Mouse (Mus musculus) thymus, postnatal 4 days (tissue): ENCODE results near the gene Aarsd1.
"Not testable (repeated sequence)": the region's sequence is repeated elsewhere in the genome, so short reads cannot be mapped to it uniquely, and the experiment has no call there.

ENCODE experiments used
- DNase-seq: peaks from one replicate; pipeline ENCODE4 v3.0.0; 2021

The Aarsd1 gene

DNA sequence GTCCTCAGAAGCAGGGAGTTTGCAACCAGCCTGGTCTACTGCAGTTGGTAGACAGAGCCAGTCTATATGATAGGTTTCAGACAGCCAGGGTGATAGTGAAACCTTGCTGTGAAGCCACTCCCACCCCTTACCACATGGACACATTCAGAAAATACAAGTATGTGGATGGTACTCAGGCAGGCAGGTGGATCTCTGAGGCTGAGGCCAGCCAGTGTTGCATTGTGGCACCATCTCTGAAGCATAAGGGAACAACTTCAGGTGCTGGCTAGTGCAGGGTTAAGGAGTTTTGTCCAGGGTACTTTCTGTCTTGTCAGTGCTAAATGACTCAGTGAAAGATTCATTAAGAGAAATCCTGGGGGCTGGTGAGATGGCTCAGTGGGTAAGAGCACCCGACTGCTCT is 28.9 kb upstream of the Aarsd1 start:
- DNase-seq, result no peak

DNA sequence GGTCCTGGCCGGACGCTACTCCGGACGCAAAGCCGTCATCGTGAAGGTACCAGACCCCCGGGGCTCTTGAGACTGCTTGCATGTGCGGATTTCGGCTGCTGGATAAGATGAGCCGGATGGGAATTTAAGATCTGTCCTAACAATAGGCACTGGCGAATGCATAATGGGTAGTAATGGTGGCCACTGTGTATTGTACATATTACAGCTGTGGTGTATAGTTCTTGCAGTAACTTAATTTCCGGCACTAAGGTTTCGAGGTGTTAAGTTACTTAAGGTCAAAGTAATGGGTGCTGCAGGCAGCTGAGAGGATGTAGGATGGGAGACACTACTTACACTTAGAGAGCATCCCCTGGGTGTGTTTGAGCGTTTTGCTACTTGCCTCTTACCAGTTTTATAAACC is 25.3 kb upstream of the Aarsd1 start:
- no peak for DNase-seq

DNA sequence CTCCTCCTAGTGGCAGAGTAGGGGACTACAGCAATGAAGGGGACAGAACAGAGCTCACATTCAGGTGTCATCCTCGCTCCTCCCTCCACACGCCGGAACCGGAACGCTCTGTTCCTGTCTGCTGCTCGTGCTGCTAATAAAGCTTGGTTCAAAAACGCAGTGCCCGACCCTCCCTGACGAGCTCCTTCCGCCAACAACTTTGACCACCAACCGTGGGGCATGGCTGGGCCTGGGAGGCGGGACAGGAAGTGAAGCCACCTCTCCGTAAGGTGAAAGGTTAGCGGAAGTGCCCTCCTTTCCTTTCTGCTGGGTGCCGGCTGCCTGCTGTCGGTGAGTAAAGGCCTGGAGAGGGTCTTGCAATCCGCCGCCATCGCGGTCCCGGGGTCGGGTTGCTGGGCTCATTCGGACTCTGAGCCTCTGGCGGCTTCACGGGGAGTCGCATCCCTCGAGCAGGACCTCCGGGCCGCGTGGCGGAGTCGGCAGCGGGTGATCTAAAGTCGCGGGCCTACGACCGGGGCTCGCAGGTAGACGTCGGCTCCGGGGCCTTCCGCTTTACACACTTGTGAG is 24.8 kb upstream of the Aarsd1 start, which contains the start of gene Rpl27:
Rpl27 (plus strand) TSS at position 172 of the 567 bp plus-strand sequence.
- DNase-seq, result peak; percentile 93

DNA sequence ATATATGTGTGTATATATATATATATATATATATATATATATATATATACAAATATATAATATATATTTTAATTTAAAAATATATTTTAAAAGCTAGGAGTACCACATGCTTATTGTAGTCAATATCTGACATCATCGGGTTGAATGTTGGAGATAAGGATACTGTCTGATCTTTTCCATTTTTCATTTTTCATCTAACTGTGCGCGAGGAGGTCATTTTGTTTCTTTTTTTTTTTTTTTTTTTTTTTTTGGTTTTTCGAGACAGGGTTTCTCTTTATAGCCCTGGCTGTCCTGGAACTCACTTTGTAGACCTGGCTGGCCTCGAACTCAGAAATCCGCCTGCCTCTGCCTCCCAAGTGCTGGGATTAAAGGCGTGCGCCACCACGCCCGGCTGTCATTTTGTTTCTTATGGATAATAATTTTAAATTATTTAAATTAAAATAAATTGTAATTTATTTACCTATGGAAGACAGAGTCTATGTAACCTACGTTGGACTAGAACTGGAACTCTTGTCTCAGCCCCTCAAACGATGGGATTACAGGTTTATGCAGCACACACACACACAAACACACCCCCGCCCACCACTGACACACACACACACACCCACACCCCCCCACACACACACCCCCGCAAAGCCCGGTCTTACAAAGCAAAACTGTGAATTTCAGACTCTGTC is 24.2 kb upstream of the Aarsd1 start:
- DNase-seq, result not testable (repeated sequence)

DNA sequence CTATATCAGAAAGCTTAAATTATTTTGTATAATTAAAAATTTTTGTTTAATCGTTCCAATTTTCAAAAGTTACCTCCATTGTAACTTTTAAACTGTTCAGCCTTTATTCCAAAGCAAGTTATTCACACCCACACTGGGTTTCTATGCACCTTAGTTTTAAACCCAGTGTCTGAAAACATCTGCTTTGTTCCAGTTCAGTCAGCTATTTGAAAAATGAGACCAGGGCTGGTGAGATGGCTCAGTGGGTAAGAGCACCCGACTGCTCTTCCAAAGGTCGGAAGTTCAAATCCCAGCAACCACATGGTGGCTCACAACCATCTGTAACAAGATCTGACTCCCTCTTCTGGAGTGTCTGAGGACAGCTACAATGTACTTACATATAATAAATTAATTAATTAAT is 20.6 kb upstream of the Aarsd1 start:
- DNase-seq, result not testable (repeated sequence)

DNA sequence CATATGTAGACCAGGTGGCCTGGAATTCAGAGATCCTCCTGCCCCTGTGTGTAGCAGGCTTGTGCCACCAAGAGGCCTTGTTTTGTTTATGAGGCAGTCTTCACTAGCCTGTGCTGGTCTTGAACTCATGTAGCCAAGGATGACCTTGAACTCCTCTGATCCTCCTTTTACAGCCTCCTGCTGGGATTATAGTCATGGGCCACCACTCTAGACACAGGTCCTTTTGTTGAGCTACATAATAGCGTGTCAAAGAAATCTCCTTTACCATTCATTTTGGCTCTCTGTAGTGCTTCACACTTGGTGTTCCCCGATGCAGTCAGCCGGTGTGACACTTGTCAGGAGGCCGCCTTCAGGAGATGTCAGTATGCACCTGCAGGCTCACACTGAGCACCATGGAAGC is 19.5 kb upstream of the Aarsd1 start:
- DNase-seq, result no peak

DNA sequence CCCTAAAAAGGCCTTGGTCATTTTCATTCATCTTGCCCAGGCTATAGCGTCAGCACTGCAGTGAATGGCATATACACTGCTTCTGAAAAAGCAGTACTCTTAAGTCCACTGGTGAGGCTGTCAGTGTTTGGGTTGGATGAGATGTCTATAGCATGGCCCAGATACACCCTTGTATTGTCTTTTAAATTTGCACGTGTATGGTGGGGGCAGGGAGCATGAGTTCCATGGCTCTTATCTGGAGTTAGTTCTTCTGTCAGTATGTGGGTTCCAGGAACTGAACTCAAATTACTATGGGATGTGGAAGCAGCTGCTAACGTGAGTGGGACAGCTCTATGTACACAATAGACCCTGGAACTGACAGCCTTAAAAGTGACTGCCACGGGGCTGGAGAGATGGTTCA is 18.4 kb upstream of the Aarsd1 start:
- no peak for DNase-seq

DNA sequence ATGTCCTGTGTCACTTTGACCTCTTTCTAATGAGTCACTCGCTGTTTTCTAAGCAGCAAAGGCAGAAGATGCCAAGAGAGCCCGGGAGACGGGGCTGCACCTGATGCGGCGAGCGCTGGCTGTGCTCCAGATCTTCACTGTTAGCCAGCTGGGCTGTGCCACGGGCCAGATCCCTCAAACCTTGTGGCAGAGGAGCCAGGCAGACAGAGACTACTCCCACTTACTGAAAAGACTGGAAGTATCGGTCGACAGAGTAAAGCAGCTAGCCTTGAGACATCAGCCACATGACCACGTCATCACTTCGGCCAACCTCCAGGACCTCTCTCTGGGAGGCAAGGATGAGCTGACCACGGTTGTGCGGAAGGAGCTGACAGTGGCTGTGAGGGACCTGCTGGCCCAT is 16.0 kb upstream of the Aarsd1 start:
- no peak for DNase-seq

DNA sequence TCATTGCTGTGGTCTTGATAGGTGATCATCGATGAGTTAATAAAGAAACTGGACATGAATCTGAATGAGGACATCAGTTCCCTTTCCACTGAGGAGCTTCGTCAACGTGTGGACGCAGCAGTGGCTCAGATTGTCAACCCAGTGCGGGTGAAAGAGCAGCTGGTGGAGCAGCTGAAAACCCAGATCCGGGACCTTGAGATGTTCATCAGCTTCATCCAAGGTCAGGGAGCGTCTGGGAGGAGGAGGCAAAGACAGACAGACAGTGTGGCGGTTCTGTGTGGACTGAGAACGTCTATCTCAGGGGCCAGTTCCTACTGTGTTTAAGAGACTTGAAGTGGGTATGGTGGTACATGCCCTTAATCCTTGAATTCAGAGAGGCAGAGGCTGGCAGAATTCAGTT is 13.9 kb upstream of the Aarsd1 start:
- DNase-seq, result no peak

DNA sequence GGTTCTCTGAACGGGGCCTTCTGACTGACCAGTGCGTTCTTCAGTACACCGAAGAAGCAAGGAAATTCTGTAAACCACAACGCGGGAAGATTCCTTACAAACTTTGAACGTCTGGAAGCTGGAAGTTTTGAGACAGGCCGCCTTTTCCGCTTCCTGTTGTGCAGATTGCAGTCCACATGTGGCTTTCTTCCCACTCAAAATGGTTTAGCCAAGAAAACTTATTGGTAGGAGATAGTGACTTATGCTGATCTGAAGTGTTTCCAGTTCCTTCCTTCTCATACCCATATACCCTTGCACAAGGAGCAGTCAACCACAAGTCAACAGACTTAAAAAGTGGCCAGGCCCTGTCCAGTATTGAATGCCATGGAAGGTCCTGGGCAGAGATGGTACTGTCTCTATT is 8.8 kb upstream of the Aarsd1 start:
- no peak for DNase-seq

DNA sequence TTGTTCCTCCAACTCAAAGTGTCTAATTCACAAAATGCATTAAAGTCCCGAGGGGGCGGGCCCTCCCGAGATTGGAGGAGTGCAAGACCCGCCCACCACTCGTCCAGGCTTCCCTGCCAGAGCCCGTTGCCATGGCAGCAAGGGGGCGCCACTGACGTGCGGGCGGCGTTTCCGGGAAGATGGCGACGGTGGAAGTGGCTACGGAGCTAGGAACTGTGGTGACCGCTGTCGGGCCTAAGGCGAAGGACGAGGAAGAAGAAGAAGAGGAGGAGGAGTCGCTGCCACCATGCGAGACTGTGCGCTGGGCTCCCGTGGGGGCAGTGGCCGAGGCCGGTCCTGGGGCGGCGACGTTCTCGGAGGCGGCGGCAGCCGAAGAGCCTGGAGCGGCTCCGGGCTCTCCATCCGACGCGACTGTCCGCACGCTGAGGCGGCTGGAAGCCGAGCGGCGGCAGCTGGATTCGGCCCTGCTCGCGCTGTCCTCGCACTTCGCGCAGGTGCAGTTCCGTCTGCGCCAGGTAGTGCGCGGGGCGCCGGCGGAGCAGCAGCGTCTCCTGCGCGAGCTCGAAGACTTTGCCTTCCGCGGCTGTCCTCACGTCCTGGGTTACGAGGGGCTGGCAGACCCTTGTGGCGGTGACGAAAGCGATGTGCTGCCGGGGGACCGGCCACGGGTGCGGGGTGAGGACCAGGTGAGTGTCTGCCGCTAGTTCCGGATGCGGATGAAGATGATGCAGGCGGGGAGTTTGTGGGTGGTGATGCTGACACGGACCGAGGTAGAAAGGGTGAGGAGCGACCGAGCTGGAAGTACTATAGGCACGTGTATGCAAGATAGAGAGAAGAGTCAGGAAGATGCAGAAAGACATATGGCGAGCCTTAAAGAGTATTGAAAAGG is 7.8 kb upstream of the Aarsd1 start, which contains the start of the genes Rundc1 and Ptges3l:
Rundc1 (plus strand) TSS at position 161 of the 889 bp plus-strand sequence.
Ptges3l (minus strand) TSS at position 409 of the 889 bp plus-strand sequence.
- DNase-seq, result peak; percentile 100

DNA sequence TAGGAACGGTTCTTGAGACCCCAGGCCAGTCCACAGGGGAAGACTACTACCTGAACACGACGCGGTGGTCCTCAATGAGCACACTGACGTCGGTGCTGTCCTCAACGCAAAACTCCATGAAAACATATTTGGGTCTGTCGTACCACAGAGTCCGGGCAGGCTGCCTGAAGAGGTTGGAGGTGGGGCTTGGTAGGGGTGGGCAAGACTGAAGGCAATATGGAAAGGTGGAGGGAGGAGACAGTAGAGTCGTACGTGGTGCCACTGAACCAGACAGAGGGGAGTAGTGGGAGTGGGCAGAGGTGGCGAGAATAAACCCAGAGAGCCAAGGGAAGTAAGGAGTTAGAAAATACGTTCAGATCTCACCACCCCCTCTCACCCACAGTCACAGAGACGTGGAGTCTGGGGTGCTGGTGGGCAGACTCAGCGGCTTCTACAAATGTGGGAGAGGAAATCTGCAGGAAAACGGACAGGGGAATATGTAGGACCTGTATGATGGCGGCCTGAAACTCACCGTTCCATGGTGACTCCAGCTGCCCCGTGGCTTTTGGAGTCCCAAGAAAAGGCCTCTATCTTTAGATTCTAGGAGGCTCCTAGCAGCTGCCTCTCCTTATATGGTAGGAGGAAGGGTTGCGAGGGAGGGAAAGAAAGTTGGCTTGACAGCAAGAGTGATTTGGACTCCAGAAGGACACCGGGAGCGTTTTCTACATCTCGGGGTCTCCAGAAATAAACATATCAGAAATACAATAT is 6.9 kb upstream of the Aarsd1 start, which contains the start of gene Gm27029:
Gm27029 (minus strand) TSS at position 692 of the 747 bp plus-strand sequence.
- no peak for DNase-seq

DNA sequence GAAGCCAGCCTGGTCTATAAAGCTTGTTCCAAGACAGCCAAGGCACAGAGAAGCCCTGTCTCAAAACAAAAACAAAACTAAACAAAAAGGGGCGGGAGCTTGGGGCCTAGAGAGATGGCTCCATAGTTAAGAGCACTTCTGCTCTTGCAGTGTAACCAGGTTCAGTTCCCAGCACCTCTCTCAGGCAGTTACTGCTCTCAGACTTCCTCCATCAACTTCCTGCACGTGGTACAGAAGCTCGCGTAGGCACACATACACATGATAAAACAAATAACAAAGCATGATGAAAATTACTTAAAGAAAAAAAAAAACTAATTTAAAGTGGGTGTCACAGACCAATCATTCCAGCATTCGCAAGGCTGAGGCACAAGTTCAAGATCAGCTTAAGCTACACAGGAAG is 2.7 kb upstream of the Aarsd1 start:
- DNase-seq, result no peak

DNA sequence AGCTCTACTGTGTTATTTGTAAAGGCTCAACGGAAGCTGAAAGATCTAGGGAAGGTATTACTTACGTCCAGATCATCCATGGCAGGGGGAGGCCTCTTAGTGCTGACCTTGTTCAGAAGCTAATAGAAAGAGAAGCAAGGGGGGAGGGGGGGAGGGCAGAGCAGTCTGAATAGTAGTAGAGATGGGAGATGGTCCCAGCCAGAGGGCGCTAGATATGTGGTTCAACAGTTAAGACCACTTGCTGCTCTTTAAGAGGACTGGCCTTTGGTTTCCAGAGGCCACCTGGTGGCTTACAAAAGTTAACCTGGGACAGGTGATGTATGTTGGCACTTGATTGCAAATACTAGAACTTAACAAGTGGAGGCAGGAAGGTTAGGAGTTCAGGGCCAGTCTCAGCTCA is 2.2 kb upstream of the Aarsd1 start:
- peak; percentile 30 for DNase-seq

DNA sequence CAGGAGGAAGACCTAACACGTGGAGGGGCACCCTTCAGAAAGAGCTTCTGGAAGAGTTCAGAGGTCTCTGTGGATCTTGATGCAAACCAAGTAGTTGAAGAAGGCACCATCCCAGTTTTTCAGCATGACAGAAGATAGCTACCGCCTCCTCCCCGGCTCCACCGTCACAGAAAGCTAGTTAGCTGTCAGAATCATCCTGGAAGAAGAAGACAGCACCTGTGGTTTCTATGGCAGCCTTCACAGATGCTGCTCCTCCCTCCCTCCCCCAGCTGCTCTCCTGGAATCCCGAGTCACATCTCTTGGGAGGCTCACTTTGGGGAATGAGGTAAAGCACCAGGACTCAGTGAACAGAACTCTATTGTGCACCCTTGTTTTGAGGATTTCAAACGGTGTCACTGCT is 1.6 kb upstream of the Aarsd1 start:
- no peak for DNase-seq

DNA sequence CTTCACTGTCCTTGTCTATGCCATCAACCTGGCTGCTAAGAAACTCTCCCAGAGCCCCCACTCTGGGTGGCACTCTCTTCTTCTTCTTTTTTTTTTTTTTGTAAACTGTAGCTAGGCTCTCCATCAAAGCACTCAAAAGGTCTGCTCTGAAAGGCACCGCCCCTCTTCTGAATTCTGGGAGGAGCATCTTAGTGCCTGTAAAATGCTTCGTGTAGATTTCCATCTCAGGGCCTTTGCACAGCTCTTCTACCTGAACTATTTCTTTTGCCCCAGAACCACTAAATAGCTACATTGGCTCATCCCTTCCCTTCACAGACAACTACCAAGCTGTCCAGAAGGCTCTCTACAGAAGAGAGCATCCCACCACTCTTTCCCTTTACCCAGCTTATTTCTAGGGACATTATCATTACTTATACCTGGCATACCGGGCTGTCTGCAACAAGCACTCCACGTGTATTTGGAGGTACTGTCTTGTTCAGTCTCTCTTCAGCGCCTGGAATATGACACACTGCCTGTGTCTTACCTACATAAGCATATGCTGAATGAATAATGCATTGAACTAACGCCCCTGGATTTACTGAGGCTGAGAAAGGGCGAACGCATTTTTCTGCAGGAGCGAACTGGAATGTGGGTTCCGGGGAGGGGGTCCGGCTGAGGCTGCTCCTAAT is 848 bp downstream of the Aarsd1 start:
- peak; percentile 30 for DNase-seq

DNA sequence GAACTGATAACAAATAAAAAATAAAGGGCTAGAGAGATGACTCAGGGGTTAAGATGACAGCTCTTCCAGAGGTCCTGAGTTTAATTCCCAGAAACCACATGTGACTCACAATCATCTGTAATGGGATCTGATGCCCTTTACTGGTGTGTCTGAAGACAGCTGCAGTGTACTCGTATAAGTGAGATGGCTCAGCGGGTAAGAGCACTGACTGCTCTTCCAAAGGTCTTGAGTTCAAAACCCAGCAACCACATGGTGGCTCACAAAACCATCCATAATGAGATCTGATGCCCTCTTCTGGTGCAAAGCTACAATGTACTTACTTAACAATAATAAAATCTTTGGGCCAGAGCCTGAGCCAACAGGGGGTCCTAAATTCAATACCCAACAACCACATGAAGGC is 2.1 kb downstream of the Aarsd1 start:
- DNase-seq, result no peak

DNA sequence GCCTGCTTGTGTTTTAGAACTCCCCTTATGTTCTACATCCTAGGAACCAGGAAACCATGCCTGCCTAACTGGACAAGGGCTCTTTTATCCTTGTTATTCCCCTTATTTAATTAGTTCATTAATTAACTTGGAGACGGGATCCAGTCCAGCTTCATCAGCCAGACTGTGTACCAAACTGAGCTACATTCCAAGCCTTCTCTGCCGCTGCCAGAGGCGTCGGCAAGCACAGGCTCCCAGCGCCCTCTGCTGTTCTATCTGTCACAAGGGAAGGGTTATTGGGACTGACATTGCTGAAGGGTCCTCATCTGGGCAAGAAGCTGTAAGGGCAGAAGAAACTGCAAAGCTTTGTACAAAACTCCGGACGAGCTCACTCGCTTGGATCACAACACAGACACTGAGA is 22.3 kb downstream of the Aarsd1 start:
- DNase-seq, result peak; percentile 86

DNA sequence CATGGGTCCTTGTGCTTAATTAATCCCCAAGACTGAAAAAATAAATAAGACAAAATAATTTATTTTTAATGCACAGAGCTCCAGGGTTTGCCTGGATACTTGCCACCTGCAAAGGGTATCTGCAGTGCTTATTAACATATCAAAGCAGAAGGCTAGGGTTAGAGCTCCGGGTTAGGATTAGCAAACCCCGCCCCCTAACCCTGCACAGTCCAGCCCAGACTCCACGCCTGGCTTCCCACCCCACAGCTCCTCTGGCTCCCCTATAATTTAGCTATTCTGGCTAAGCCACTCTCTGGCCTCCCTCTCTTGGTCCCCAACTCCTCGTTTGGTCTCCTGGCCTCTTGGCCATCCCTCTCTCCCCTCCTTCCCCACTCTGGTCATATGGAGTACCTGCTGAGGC is 35.6 kb downstream of the Aarsd1 start:
- no peak for DNase-seq

DNA sequence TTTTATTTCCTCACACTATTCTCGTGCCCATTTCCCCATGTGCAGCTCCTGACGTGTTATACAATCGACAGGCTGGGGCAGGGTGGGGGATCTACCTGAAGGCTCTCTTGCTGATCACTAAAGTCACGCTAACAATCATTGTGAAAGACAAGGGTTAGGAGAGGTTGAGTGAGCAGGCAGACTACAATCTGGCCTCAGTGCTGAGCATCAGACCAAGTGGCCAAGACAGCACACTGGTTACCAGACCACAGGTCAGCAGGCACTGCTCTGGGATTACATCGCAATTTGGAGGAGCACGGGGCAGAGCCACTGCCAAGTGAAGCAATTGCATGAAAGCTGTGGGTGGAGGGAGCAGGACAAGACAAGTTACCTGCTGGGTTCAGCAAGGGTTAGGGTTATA is 38.5 kb downstream of the Aarsd1 start:
- no peak for DNase-seq

DNA sequence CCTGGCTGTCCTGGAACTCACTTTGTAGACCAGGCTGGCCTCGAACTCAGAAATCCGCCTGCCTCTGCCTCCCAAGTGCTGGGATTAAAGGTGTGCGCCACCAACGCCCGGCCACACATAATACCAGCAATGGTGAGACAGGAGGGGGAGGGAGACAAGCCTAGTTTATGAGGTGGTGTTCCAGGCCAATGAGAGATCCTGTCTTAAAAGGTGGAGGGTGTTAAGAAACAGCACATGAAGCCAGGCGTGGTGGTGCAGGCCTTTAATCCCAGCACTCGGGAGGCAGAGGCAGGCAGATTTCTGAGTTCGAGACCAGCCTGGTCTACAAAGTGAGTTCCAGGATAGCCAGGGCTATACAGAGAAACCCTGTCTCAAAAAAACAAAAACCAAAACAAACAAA is 39.2 kb downstream of the Aarsd1 start:
- not testable (repeated sequence) for DNase-seq

DNA sequence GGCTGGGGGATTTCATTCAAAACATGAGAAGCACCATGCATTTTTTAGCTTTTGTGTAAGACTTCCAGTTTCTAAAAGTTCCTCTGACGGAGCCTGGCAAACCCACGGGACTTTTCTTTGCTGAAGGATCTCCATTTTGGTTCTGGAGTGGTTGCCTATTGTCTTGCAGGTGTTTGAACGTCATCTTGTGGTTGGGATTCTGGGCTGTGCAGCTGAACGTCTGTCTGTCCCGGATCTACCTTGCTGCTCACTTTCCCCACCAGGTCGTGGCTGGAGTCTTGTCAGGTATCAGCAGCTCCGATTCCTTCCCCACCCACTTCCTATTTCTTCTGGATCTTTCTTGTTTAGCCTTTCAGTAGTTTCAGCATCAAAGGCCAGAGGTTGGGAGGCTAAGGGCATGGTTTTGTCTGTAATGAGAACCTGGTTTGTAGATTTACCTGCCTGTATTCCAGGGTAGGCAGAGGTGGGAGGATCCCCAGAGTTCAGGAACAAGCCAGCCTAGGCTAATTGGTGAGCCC is 42.9 kb downstream of the Aarsd1 start:
- no peak for DNase-seq
